Mouse (Mus musculus) embryonic fibroblast, embryonic 13.5 days (primary cell): Measurements from ENCODE around the gene Ctsw.

Experiments used
- CTCF ChIP-seq: IDR thresholded peaks from 2 replicates; pipeline ENCODE4 v1.5.1; 2011; ENCODE audit warnings: mild to moderate bottlenecking, control low read depth, low read length, moderate library complexity, borderline replicate concordance; ENCODE audit not compliant: insufficient read depth
- POLR2A ChIP-seq: IDR thresholded peaks from 2 replicates; pipeline ENCODE4 v1.6.1; 2011; ENCODE audit warnings: low read depth, mild to moderate bottlenecking, control low read depth, low read length, moderate library complexity

GRCm38 (mm10) chr19:5515840-5516777, 47.8 kb upstream of the Ctsw start:
- TF ChIP-seq CTCF = no peak
- no peak for TF ChIP-seq POLR2A
